Mouse (Mus musculus) adrenal gland, adult 2 months (tissue): ENCODE data around the gene Stk10. TPM values are rescaled to one million over a fixed set of nuclear protein-coding genes. Genes with fewer than 3 reads are reported as not detected.

Experiments used
- polyA plus RNA-seq: library from polyadenylated mRNA; depleted of rRNA; stranded (reverse); fragments of >200 nt; gene quantifications from 2 replicates; pipeline ENCODE4 v1.2.3, GENCODE M21; 2012; rRNA removed
- total RNA-seq, 2 experiments: library from RNA; stranded (reverse); gene quantifications; 2 replicates each; pipeline ENCODE4 v1.2.3; 2021

The Stk10 gene
- total and polyA plus RNA-seq, 3 experiments = 6.7 to 13.1 (median 11.2) TPM

Other genes with a start within 250 kb of the Stk10 start
- 1,000 to 10,000 TPM; 2,365 to 2,621 TPM for gene Hba-a1, start 249.8 kb upstream of the Stk10 start, total RNA-seq
- 1,833 and 2,428 TPM in 2 replicates for gene Hba-a1, start 249.8 kb upstream of the Stk10 start, polyA plus RNA-seq
- under 1 TPM in 1 of 2 experiments, not detected in 1; 0.75 TPM for gene Hbq1b, start 246.3 kb upstream of the Stk10 start, total RNA-seq
- 0.36 TPM in 1 of 2 replicates, not detected in the other for gene Hbq1b, start 246.3 kb upstream of the Stk10 start, polyA plus RNA-seq
- gene Hba-a2, start 236.8 kb upstream of the Stk10 start, total RNA-seq = 1,000 to 10,000 TPM; 1,707 to 1,770 TPM
- 1,248 and 1,571 TPM in 2 replicates for gene Hba-a2, start 236.8 kb upstream of the Stk10 start, polyA plus RNA-seq
- not detected for gene Hbq1a, start 233.2 kb upstream of the Stk10 start, total RNA-seq
- gene Hbq1a, start 233.2 kb upstream of the Stk10 start, polyA plus RNA-seq = not detected in 2 replicates
- 1 to 10 TPM; 5.2 to 7.4 TPM for gene Sh3pxd2b, start 185.5 kb upstream of the Stk10 start, total RNA-seq
- 3.0 and 3.4 TPM in 2 replicates for gene Sh3pxd2b, start 185.5 kb upstream of the Stk10 start, polyA plus RNA-seq
- gene Ubtd2, start 77.9 kb upstream of the Stk10 start, total RNA-seq = 10 to 100 TPM; 12.2 to 14.4 TPM
- 4.7 and 4.9 TPM in 2 replicates for gene Ubtd2, start 77.9 kb upstream of the Stk10 start, polyA plus RNA-seq
- gene Efcab9, start 1.2 kb upstream of the Stk10 start, total RNA-seq = 1 to 10 TPM in 1 of 2 experiments, under 1 TPM in 1; 0.66 to 1.8 TPM
- not detected in 2 replicates for gene Efcab9, start 1.2 kb upstream of the Stk10 start, polyA plus RNA-seq
- gene Fbxw11, start 109.4 kb downstream of the Stk10 start, total RNA-seq = 10 to 100 TPM; 85.2 to 98.2 TPM
- 45.9 and 57.8 TPM in 2 replicates for gene Fbxw11, start 109.4 kb downstream of the Stk10 start, polyA plus RNA-seq